8 mouse cellular contexts compared by ENCODE assay signal in the genomic region with DNA sequence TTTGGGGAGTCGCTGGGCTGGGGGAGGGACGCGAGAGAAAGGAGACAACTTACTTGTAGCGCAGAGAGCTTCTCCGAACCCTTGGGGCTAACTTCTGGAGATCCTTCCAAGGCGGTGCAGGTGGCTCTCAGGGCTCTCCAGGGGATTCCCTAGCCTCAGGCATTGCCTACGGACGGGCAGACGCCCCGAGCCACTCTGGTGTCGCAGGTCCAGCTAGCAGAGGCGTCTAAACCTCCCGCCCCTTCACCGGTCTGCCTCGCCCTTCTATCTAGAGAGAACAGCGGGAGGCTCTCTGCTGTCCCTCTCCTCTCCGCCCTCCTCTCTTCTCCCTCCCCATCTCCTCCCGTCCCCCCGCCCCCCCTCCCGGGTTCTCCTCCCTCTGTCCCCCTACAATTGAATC. TPM values are rescaled to one million over a fixed set of nuclear protein-coding genes. Genes with fewer than 3 reads are reported as not detected.
DNase-seq lines count a peak whose midpoint lies in the region; ATAC-seq and TF ChIP-seq lines count a peak whose summit lies in the region.

Gene Kcnj5 (minus strand): TSS at position 300 of the 400 bp plus-strand sequence.

- H3K9me3 ChIP-seq in kidney, postnatal 0 days (replicated peaks; ENCODE audit: low read length) = no peaks in the 10 kb centered on the region
- H3K9me3 ChIP-seq in forebrain, embryonic 16.5 days (ENCODE audit: control insufficient read depth, low read length) = no peaks in the 10 kb centered on the region
- H3K9me3 ChIP-seq in intestine, embryonic 16.5 days (ENCODE audit: control insufficient read depth, low read length) = no peaks in the 10 kb centered on the region
- H3K9me3 ChIP-seq in midbrain, postnatal 0 days (ENCODE audit: low read length) = no peaks in the 10 kb centered on the region

- no peak within 1 kb of the TSS for H3K27ac ChIP-seq in kidney, postnatal 0 days
- H3K27ac ChIP-seq in forebrain, embryonic 16.5 days (ENCODE audit: low read length) = no peak within 1 kb of the TSS
- no peak within 1 kb of the TSS for H3K27ac ChIP-seq in intestine, embryonic 16.5 days (ENCODE audit: low read length)
- no peak within 1 kb of the TSS for H3K27ac ChIP-seq in midbrain, postnatal 0 days (ENCODE audit: low read depth, low read length)

- peak within 1 kb of the TSS; percentile 56 for H3K4me2 ChIP-seq in kidney, postnatal 0 days (ENCODE audit: low read length)
- peak within 1 kb of the TSS; percentile 64 for H3K4me2 ChIP-seq in forebrain, embryonic 16.5 days (ENCODE audit: low read length)
- H3K4me2 ChIP-seq in intestine, embryonic 16.5 days (ENCODE audit: low read depth, low read length) = peak within 1 kb of the TSS; percentile 53
- H3K4me2 ChIP-seq in midbrain, postnatal 0 days (ENCODE audit: low read depth, low read length, poor library complexity, severe bottlenecking) = peak within 1 kb of the TSS; percentile 76

- H3K4me3 ChIP-seq in kidney, postnatal 0 days (replicated peaks; ENCODE audit: low read depth, low read length) = peak within 1 kb of the TSS; percentile 20
- peak within 1 kb of the TSS; percentile 41 for H3K4me3 ChIP-seq in forebrain, embryonic 16.5 days (replicated peaks; ENCODE audit: low read length)
- H3K4me3 ChIP-seq in intestine, embryonic 16.5 days (ENCODE audit: low read length) = peak within 1 kb of the TSS; percentile 35
- peak within 1 kb of the TSS; percentile 35 for H3K4me3 ChIP-seq in midbrain, postnatal 0 days (ENCODE audit: low read depth, low read length)

- ATAC-seq in kidney, postnatal 0 days (replicated peaks; ENCODE audit: low FRiP score, low read depth) = no peak; the same call in 1 of the 2 replicates
- peak; percentile 15; the same call in 1 of the 2 replicates for ATAC-seq in forebrain, embryonic 16.5 days
- ATAC-seq in intestine, embryonic 16.5 days = peak; percentile 54; the same call in 1 of the 2 replicates
- 0 out of 2 replicates have a peak, but pooled peaks have one; percentile 31 for ATAC-seq in midbrain, postnatal 0 days (ENCODE audit: low FRiP score)

- H3K4me1 ChIP-seq in kidney, postnatal 0 days (replicated peaks; ENCODE audit: insufficient read depth, low read length) = peaks cover 14% of the 10 kb centered on the region
- H3K4me1 ChIP-seq in forebrain, embryonic 16.5 days (replicated peaks; ENCODE audit: control insufficient read depth, insufficient read depth, low read length) = peaks cover 12% of the 10 kb centered on the region
- H3K4me1 ChIP-seq in intestine, embryonic 16.5 days (ENCODE audit: control insufficient read depth, insufficient read depth, low read length) = peaks cover 5% of the 10 kb centered on the region
- peaks cover 7% of the 10 kb centered on the region; the same call in 1 of the 2 replicates for H3K4me1 ChIP-seq in midbrain, postnatal 0 days (ENCODE audit: insufficient read depth, low read length)

- DNase-seq in kidney, postnatal 0 days (ENCODE audit: low spot score) = no peak
- DNase-seq in kidney, adult 18-20 months = no peak
- no peak for DNase-seq in midbrain, postnatal 0 days (ENCODE audit: low spot score)
- DNase-seq in urinary bladder, postnatal 4 days (ENCODE audit: low spot score in 2 of 2) = no peak
- no peak for DNase-seq in spleen, postnatal 36 days (ENCODE audit: low spot score in 2 of 2)
- DNase-seq in adrenal gland, postnatal 4 days (ENCODE audit: low spot score in 2 of 2) = no peak

- WGBS in kidney, postnatal 0 days = 3% methylated on average over 19 of the region's 20 CpGs
- WGBS in forebrain, embryonic 16.5 days = 2% methylated on average over 17 of the region's 20 CpGs
- WGBS in intestine, embryonic 16.5 days = under 1% methylated on average over 19 of the region's 20 CpGs
- 3% methylated on average over 14 of the region's 20 CpGs for WGBS in midbrain, postnatal 0 days

- peaks cover 10% of the 10 kb centered on the region; the same call in 1 of the 2 replicates for H3K27me3 ChIP-seq in kidney, postnatal 0 days (ENCODE audit: insufficient read depth, low read length)
- H3K27me3 ChIP-seq in forebrain, embryonic 16.5 days (replicated peaks; ENCODE audit: control insufficient read depth, insufficient read depth, low read length) = peaks cover 37% of the 10 kb centered on the region
- peaks cover 40% of the 10 kb centered on the region for H3K27me3 ChIP-seq in intestine, embryonic 16.5 days (replicated peaks; ENCODE audit: control insufficient read depth, insufficient read depth, low read length)
- 0 out of 2 replicates have a peak, but pooled peaks cover 13% of the 10 kb centered on the region for H3K27me3 ChIP-seq in midbrain, postnatal 0 days (ENCODE audit: insufficient read depth, low read length)

- no peaks in the 10 kb centered on the region for H3K36me3 ChIP-seq in kidney, postnatal 0 days (ENCODE audit: insufficient read depth, low read length)
- H3K36me3 ChIP-seq in forebrain, embryonic 16.5 days (ENCODE audit: control insufficient read depth, insufficient read depth) = no peaks in the 10 kb centered on the region
- no peaks in the 10 kb centered on the region for H3K36me3 ChIP-seq in intestine, embryonic 16.5 days (ENCODE audit: control insufficient read depth, insufficient read depth, low read length)
- no peaks in the 10 kb centered on the region for H3K36me3 ChIP-seq in midbrain, postnatal 0 days (ENCODE audit: insufficient read depth, low read length)

- TF ChIP-seq CTCF in kidney, postnatal 0 days (IDR thresholded peaks at IDR 0.05; ENCODE audit: low read depth) = no peak
- TF ChIP-seq CTCF in midbrain, postnatal 0 days (IDR thresholded peaks at IDR 0.05) = no peak

- 0 out of 2 replicates have a peak within 1 kb of the TSS, but pooled peaks have one; percentile 27 for H3K9ac ChIP-seq in kidney, postnatal 0 days (ENCODE audit: low read depth, low read length)
- H3K9ac ChIP-seq in forebrain, embryonic 16.5 days (replicated peaks; ENCODE audit: low read depth, low read length) = peak within 1 kb of the TSS; percentile 56
- peak within 1 kb of the TSS; percentile 35; the same call in 1 of the 2 replicates for H3K9ac ChIP-seq in intestine, embryonic 16.5 days (ENCODE audit: low read depth, low read length)
- H3K9ac ChIP-seq in midbrain, postnatal 0 days (replicated peaks; ENCODE audit: low read length, poor library complexity, severe bottlenecking) = peak within 1 kb of the TSS; percentile 30; the same call in 1 of the 2 replicates

RNA-seq across cellular contexts. Expression of gene Kcnj5, which starts in this region (rescaled TPM):
- polyA plus RNA-seq in kidney, postnatal 0 days (2015; fragmentation: Nextera tagmentation; extraction: Ambion mirVana) = 2.4 TPM in 2 replicates
- 0.68 and 0.73 TPM in 2 replicates for polyA plus RNA-seq in forebrain, embryonic 16.5 days (2015; fragmentation: Nextera tagmentation; extraction: Ambion mirVana)
- polyA plus RNA-seq in intestine, embryonic 16.5 days (2015; fragmentation: Nextera tagmentation; extraction: Ambion mirVana) = 0.09 and 0.15 TPM in 2 replicates
- 1.9 and 3.2 TPM in 2 replicates for total RNA-seq in midbrain, postnatal 0 days (2014; rRNA removed)
- polyA plus RNA-seq in midbrain, postnatal 0 days (2015; fragmentation: Nextera tagmentation; extraction: Ambion mirVana) = 1.2 and 1.4 TPM in 2 replicates
- total RNA-seq in adrenal gland, postnatal 4 days (2021) = 1 to 10 TPM in 1 of 2 experiments, under 1 TPM in 1; 0.34 to 1.0 TPM

Comparison
In these comparisons a context has a peak if more than half of its experiments do, and no peak if none do; other contexts are left out.
1. Peak in ATAC-seq, H3K4me3 ChIP-seq, H3K9ac ChIP-seq and H3K4me2 ChIP-seq in forebrain, embryonic 16.5 days; RNA of the gene not detected or under 1 TPM.
2. Peak in ATAC-seq, H3K4me3 ChIP-seq, H3K9ac ChIP-seq and H3K4me2 ChIP-seq in intestine, embryonic 16.5 days; RNA of the gene not detected or under 1 TPM.